Mouse (Mus musculus) brain, embryonic 14.5 days (tissue): ENCODE measurements at regions not wholly inside any gene's neighbourhood (a gene's known extent, or its start where the extent isn't known, plus 50 kb on each side); places are given as distances from the start of the nearest gene placed in this dataset.

Experiments
- DNase-seq: peaks from one replicate; pipeline ENCODE4 v3.0.0-alpha.2; 2011; ENCODE audit warnings: low read depth
- CTCF ChIP-seq: fragments of 200-500 bp; IDR thresholded peaks from 2 replicates; pipeline ENCODE4 v1.5.1; 2012; ENCODE audit warnings: inconsistent platforms, mild to moderate bottlenecking, moderate library complexity, borderline replicate concordance; ENCODE audit not compliant: insufficient read depth, insufficient read length; ENCODE audit errors: extremely low read depth
- POLR2A ChIP-seq: fragments of 200-500 bp; IDR thresholded peaks from 2 replicates; pipeline ENCODE4 v1.6.1; 2012; ENCODE audit warnings: mild to moderate bottlenecking, inconsistent platforms, borderline replicate concordance; ENCODE audit not compliant: poor library complexity, insufficient read depth, insufficient read length, severe bottlenecking; ENCODE audit errors: extremely low read depth

DNA sequence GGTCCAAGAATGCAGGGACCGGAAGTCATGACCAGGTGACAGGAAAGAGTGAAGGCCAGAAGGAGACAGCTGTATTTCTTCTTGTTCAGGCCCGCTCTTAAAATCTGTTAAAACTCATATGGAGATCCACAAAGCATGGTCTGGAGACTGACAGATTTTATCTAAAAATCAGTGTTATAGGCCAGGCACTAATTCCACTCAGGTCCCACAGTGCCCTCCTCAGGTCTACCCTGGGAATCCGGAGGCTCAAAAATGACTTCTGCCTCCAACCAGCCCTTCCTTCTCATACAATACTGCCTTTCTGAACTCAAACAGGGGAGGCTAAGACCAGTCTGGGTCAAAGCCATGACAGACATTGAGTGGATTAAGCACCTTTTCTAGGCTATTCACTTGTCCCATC, 228.6 kb upstream of the Gm5148 start:
- peak; percentile 22 for DNase-seq
- TF ChIP-seq CTCF = peak; percentile 44; the same call in 1 of the 2 replicates
- TF ChIP-seq POLR2A = no peak

- TF ChIP-seq POLR2A (no peak), CTCF (no peak)
- no peak for DNase-seq
These were observed 228.0 kb upstream of the Gm5148 start for GRCm38 (mm10) chr3:37952251-37952650.

- no peak for DNase-seq
- TF ChIP-seq CTCF = no peak
- no peak for TF ChIP-seq POLR2A
These were observed 219.4 kb upstream of the Gm5148 start for GRCm38 (mm10) chr3:37943661-37944060.

- TF ChIP-seq POLR2A (no peak), CTCF (no peak)
- no peak for DNase-seq
These were observed 215.7 kb upstream of the Gm5148 start for GRCm38 (mm10) chr3:37940016-37940415.

- TF ChIP-seq CTCF (no peak), POLR2A (no peak)
- DNase-seq = no peak
These were observed 214.6 kb upstream of the Gm5148 start for GRCm38 (mm10) chr3:37938870-37939269.

- TF ChIP-seq CTCF = no peak
- TF ChIP-seq POLR2A = no peak
- peak; percentile 43 for DNase-seq
These were observed 213.9 kb upstream of the Gm5148 start for GRCm38 (mm10) chr3:37938284-37938596.

GRCm38 (mm10) chr3:37937381-37938283, 213.3 kb upstream of the Gm5148 start:
- TF ChIP-seq CTCF (no peak), POLR2A (no peak)
- peak; percentile 15 for DNase-seq

DNA sequence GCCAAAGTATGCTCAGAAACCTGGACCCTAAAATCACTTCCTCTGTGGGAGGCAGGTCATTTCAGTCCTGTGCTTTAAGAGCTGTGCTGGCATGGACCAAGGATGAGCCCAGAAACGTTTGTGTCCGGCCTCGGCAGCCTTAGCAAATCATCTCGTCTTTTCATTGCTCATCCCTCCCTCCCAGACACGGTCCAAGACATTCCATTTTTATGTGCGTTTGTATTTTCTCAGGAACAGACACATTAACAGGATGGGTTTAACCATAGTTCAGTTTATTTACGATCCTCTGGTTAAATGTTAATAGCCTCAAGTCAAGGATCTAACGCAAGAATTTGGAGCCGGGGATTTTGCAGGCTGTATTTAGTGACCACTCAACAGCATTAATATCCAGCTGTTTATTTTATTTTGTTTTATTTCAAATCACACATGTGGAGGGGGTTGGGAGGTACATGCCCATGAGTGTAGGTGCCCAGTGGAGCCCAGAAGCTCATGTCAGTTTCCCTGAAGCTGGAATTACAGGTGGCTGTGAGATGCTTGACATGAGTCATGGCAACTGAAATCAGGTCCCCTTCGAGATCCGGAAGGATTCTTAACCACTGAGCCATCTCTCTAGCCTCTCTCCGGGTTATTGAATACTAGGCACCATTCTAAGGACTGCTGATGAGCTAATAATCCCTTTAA, 212.1 kb upstream of the Gm5148 start:
- no peak for TF ChIP-seq CTCF
- no peak for TF ChIP-seq POLR2A
- DNase-seq = no peak

GRCm38 (mm10) chr3:37934905-37935708, 210.8 kb upstream of the Gm5148 start:
- TF ChIP-seq POLR2A (no peak), CTCF (no peak)
- DNase-seq = peak; percentile 45

DNA sequence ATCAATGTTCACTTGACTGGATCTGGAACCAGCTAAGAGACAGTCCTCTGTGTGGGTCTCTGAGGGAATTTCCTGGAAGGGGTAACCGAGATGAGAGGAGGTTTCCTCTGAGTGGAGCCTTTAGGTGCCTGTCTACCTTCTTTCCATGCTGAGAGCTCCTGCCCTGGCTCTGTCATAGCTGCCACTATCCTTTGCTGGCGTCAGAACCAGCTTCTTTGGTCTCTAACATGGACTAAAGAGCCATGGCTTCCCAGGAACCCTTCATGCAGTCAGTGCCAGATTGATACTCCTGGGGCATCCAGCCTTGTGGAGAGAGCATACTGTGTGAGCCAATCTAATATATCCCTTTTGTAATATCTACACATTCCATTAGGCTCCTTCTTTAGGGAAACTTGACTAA, 209.9 kb upstream of the Gm5148 start:
- no peak for DNase-seq
- no peak for TF ChIP-seq POLR2A
- TF ChIP-seq CTCF = no peak

- DNase-seq = no peak
- TF ChIP-seq POLR2A = no peak
- TF ChIP-seq CTCF = no peak
These were observed 204.4 kb upstream of the Gm5148 start for GRCm38 (mm10) chr3:37928731-37929130.
